Mouse (Mus musculus) megakaryocyte, embryonic 14.5 days (primary cell): Measurements from ENCODE around the gene Coq10a. TPM values are rescaled to one million over a fixed set of nuclear protein-coding genes. Genes with fewer than 3 reads are reported as not detected.

ENCODE experiments used
- H3K27me3 ChIP-seq: replicated peaks from 2 replicates; pipeline ENCODE3; 2012; ENCODE audit warnings: inconsistent platforms
- H3K36me3 ChIP-seq: replicated peaks from 2 replicates; pipeline ENCODE3; 2012; ENCODE audit warnings: low read length, inconsistent platforms, mixed read lengths
- H3K4me1 ChIP-seq: 2 replicates; pipeline ENCODE4 v1.6.1; 2012; ENCODE audit warnings: inconsistent platforms
- H3K4me3 ChIP-seq: replicated peaks from 2 replicates; pipeline ENCODE3; 2012; ENCODE audit warnings: moderate library complexity, mild to moderate bottlenecking, inconsistent platforms
- H3K9me3 ChIP-seq: 2 replicates; pipeline ENCODE4 v1.6.1; 2012; ENCODE audit warnings: inconsistent platforms
- FLI1 ChIP-seq: IDR thresholded peaks from 2 replicates; pipeline ENCODE4 v1.6.1; 2012; ENCODE audit warnings: low read length, inconsistent platforms, mixed read lengths
- GATA1 ChIP-seq: IDR thresholded peaks from 3 replicates; pipeline ENCODE4 v1.6.1; 2012; ENCODE audit warnings: mixed read lengths, low read length, inconsistent platforms, borderline replicate concordance
- polyA plus RNA-seq: library from polyadenylated mRNA; stranded (reverse); fragments of >175 nt; gene quantifications from 2 replicates; pipeline ENCODE4 v1.2.3, GENCODE M21; 2012; ENCODE audit warnings: low replicate concordance; ENCODE audit not compliant: insufficient read depth

The Coq10a gene
- polyA plus RNA-seq, 1 experiment: 5.0 TPM

DNA sequence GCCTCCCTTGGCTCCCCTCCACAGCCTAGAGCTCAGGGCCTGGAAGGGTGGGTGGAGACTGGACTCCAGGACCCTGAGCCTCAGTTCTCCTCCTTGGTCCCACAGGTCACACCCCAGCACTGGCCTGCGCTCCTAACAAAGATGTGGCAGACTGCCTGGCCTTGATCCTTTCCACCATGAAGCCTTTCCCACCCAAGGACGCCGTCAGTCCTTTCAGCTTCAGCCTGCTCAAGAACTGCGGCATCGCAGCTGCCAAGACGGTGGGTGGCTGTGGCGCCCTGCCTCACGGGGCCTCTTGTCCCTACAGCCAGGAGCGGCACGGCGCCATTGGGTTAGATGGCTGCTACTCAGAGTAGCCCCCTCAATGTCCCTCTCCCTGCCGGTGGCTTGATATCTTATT, 21.6 kb upstream of the Coq10a start:
- no peaks in the 10 kb centered on the region for H3K9me3 ChIP-seq
- peaks cover 98% of the 10 kb centered on the region for H3K36me3 ChIP-seq
- H3K27me3 ChIP-seq: no peaks in the 10 kb centered on the region
- H3K4me3 ChIP-seq: no peak overlapping the region
- H3K4me1 ChIP-seq: peaks cover 37% of the 10 kb centered on the region
- no peak for TF ChIP-seq FLI1
- TF ChIP-seq GATA1: no peak

DNA sequence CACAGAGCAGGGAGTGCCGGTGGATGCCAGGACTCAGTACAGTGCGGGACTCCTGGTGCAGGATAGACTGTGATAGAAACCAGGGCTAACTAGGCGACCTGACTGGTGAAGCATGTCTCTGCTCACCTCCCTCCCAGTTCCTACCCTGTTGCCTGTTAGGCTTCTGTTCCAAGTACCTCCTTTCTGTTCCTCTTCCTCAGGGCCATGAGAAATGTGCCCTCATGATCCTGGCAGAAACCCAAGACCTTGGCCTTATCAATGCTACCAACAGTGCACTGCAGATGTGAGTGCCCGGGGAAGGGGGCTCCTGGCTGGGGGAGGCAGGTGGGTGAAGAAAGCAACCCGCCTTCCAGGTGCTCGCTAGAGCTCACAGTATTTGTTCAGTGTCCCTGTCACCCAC, 20.8 kb upstream of the Coq10a start:
- peaks cover 99% of the 10 kb centered on the region for H3K36me3 ChIP-seq
- no peak overlapping the region for H3K4me3 ChIP-seq
- H3K4me1 ChIP-seq: peaks cover 37% of the 10 kb centered on the region
- TF ChIP-seq GATA1 (no peak), FLI1 (no peak)
- no peaks in the 10 kb centered on the region for H3K9me3 ChIP-seq
- H3K27me3 ChIP-seq: no peaks in the 10 kb centered on the region

DNA sequence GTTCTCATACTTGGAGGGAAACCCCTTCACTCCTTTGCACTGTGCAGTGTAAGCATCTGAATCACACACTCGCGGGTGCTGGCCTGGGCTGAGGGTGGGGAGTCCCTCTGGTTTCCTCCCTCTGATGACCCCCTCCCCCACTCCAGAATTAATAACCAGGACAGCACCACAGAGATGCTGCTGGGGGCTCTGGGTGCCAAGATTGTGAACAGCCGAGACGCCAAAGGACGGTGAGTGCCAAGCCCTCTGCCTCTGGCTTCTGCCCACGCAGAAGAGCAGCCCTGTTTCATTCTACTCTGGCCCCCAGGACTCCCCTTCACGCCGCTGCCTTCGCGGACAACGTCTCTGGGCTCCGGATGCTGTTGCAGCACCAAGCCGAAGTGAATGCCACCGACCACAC, 20.1 kb upstream of the Coq10a start:
- Histone ChIP-seq H3K9me3 (no peaks in the 10 kb centered on the region), H3K4me1 (peaks cover 37% of the 10 kb centered on the region), H3K4me3 (no peak overlapping the region), H3K27me3 (no peaks in the 10 kb centered on the region), H3K36me3 (peaks cover 99% of the 10 kb centered on the region)
- no peak for TF ChIP-seq FLI1
- no peak for TF ChIP-seq GATA1

DNA sequence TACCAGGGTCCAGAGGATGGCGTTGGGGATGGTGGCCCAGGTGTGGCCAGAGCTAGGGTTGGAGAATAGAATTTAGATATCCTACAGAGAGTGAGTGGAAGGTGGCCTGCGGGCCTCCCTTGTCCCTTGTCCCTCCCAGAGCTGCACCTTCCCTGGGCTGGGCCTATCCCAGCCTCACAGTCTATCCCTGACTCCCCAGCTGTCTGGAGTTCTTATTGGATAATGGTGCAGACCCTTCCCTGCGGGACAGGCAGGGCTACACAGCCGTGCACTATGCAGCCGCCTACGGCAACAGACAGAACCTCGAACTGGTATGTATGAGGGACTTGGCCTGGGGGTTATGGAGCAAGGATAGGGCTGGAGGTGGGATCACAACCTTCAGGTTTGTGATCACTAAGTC, 17.1 kb upstream of the Coq10a start:
- TF ChIP-seq FLI1: no peak
- no peak for TF ChIP-seq GATA1
- Histone ChIP-seq H3K36me3 (peaks cover 97% of the 10 kb centered on the region), H3K27me3 (no peaks in the 10 kb centered on the region), H3K4me1 (peaks cover 34% of the 10 kb centered on the region), H3K4me3 (no peak overlapping the region), H3K9me3 (no peaks in the 10 kb centered on the region)

DNA sequence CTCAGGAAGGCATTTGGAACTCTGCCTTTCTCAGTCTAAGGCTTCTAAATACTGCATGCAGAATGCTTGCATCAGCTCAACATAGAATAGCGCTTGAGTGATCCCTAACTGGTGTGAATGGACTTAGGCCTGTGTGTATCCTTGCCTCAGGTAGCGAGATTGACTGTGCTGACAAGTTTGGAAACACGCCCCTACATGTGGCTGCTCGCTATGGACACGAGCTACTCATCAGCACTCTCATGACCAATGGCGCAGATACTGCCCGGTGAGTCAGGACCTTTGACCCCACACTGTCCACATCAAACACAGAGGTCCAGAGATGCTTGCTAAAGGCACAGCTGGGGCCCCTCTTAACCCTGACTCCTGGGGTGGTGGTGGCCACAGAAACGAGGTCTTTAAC, 13.7 kb upstream of the Coq10a start:
- TF ChIP-seq GATA1 (no peak), FLI1 (no peak)

DNA sequence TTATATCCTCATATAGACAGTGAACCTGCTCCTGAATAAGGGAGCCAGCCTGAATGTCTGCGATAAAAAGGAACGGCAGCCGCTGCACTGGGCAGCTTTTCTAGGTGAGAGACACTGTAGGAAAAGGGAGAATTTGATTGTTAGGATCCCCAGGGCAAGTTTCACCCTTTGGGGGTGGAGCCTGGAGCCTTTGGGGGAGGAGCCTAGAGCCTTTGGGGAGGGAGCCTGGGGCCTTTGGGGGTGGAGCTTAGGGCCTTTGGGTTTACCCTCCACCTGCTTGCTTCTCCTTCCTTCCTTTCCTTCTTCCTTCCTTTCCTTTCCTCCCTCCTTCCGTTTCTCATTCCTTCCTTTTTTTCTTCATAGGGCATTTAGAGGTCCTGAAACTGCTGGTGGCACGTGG, 11.8 kb upstream of the Coq10a start:
- Histone ChIP-seq H3K4me1 (peaks cover 32% of the 10 kb centered on the region), H3K27me3 (no peaks in the 10 kb centered on the region), H3K36me3 (peaks cover 73% of the 10 kb centered on the region), H3K9me3 (no peaks in the 10 kb centered on the region), H3K4me3 (no peak overlapping the region)
- TF ChIP-seq FLI1: no peak
- no peak for TF ChIP-seq GATA1

More for the DNA sequence above, 13.7 kb upstream of the Coq10a start:
- H3K36me3 ChIP-seq: peaks cover 92% of the 10 kb centered on the region
- H3K4me3 ChIP-seq: no peak overlapping the region
- peaks cover 31% of the 10 kb centered on the region for H3K4me1 ChIP-seq
- H3K9me3 ChIP-seq: no peaks in the 10 kb centered on the region
- H3K27me3 ChIP-seq: no peaks in the 10 kb centered on the region

DNA sequence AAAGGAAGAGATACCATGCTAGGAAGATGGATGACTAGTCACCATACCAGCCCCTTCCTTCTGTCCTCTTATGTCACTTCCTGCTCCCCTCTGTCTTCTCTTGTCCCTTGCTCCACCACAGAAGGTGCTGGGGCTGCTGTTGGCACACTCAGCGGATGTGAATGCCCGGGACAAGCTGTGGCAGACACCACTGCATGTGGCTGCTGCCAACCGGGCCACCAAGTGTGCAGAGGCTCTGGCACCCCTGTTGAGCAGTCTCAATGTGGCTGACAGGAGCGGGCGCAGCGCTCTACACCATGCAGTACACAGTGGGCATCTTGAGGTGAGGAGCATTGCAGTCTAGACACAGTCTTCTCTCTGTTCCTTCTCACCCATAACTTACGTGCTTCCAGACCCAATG, 10.5 kb upstream of the Coq10a start:
- Histone ChIP-seq H3K27me3 (no peaks in the 10 kb centered on the region), H3K9me3 (no peaks in the 10 kb centered on the region), H3K4me1 (peaks cover 32% of the 10 kb centered on the region), H3K4me3 (peak overlapping the region; percentile 44), H3K36me3 (peaks cover 59% of the 10 kb centered on the region)
- no peak for TF ChIP-seq GATA1
- no peak for TF ChIP-seq FLI1

DNA sequence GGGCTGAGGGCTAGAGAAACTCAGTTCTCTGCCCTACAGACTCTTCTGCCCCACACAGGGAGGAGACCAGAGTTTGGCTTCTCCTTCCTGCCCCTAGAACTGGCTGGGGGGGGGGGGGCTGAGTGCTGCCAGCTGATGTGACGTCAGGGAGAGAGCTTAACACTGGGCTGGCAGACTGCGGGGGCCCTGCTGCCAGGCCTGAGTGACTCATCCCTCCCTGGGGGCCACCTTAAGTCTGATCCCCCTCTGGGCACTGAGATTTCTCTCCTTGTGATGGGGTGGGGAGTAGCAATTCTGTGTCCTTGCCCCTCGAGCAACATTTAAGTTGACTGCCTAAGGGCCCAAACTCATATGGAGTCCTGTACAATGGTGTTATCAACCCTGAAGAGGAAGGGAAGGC, 9.7 kb upstream of the Coq10a start:
- Histone ChIP-seq H3K4me3 (peak overlapping the region; percentile 96), H3K9me3 (no peaks in the 10 kb centered on the region), H3K27me3 (no peaks in the 10 kb centered on the region), H3K4me1 (peaks cover 34% of the 10 kb centered on the region), H3K36me3 (peaks cover 52% of the 10 kb centered on the region)
- no peak for TF ChIP-seq GATA1
- TF ChIP-seq FLI1: no peak

DNA sequence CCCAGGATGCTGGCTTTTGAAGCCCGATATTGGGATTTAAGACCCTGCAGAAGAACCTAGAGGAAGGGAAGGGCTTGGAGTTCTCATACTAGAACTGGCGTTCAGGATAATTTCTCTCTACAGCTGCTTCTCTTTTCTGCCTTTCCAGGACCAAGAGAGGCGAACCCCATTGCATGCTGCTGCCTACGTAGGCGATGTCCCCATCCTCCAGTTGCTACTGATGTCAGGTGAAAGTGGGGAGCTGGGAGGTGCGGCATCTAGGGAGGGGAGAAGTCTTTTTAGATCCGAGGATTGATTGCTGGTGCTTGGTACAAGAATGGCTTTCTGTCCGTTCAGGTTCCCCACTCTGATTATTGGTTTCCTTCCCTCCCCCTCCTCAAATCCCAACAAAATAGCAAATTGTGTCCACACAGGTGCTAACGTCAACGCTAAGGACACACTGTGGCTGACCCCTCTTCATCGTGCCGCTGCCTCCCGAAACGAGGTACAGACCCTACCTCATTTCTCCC, 9.2 kb upstream of the Coq10a start:
- peaks cover 47% of the 10 kb centered on the region for H3K36me3 ChIP-seq
- H3K27me3 ChIP-seq: no peaks in the 10 kb centered on the region
- H3K4me3 ChIP-seq: peak overlapping the region; percentile 96
- TF ChIP-seq FLI1 (no peak), GATA1 (no peak)
- peaks cover 39% of the 10 kb centered on the region for H3K4me1 ChIP-seq
- no peaks in the 10 kb centered on the region for H3K9me3 ChIP-seq

DNA sequence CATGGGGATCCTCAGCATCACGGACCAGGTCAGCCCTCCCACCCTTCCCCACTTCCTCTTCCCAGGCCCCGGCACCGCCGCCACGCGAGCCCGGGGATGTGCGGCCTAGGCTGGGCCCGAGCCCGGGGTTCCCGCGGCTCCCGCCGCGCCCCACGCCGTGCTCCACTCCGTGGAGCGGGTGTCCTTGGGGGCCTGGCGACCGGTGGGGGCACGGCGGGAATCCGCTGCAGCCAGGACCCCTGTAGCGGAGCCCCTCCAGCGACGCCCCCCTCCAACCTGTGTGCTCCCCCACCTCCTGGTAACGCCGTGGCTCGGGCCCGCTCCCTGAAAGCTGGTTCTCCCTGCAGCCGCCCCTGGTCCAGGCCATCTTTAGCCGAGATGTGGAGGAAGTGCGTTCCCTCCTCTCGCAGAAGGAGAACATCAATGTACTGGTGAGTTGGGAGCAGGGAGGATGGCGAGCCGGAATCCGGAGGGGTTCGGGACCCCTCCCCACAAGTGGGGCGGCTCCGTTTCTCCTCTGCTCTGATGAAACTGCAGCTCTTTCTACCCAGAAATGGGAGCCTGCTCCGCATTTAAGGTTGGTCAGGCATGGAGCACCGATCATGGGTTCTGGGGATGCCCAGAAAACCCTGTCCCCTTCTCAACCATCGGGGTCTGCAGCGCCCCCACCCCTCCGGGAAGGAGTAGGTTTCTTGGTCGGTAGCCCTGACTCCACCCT, 8.6 kb upstream of the Coq10a start:
- H3K27me3 ChIP-seq: no peaks in the 10 kb centered on the region
- H3K4me3 ChIP-seq: peak overlapping the region; percentile 96
- H3K9me3 ChIP-seq: no peaks in the 10 kb centered on the region
- H3K36me3 ChIP-seq: peaks cover 41% of the 10 kb centered on the region
- TF ChIP-seq FLI1: no peak
- no peak for TF ChIP-seq GATA1
- peaks cover 43% of the 10 kb centered on the region for H3K4me1 ChIP-seq
